Mouse (Mus musculus): ENCODE data around the gene Frmd4b. TPM values are rescaled to one million over a fixed set of nuclear protein-coding genes. Genes with fewer than 3 reads are reported as not detected.

The Frmd4b gene
- polyA plus RNA-seq, 2 experiments from 2014 or later, result 12.0 to 12.1 TPM

DNA sequence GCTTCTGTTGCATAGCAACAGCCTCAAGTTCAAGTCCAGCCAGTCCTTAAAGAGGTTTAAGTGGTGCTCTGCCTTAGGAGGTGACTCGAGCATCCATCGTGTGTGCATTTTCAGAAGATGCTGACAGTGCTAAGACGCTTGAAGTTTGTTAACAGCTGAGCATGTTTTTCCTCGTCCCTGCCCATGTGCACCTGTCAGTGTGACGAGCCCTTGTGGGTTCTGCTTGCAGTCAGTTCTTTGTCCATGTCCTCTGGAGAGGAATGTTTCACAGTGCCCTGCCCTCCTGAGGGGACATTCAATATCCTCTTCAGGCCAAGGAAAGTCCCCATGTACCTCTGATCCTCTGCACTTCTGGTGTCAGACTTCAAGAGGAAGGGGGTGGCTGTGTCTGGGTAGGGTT lies 377.2 kb downstream of the Frmd4b start:
- ATAC-seq, result no peak

DNA sequence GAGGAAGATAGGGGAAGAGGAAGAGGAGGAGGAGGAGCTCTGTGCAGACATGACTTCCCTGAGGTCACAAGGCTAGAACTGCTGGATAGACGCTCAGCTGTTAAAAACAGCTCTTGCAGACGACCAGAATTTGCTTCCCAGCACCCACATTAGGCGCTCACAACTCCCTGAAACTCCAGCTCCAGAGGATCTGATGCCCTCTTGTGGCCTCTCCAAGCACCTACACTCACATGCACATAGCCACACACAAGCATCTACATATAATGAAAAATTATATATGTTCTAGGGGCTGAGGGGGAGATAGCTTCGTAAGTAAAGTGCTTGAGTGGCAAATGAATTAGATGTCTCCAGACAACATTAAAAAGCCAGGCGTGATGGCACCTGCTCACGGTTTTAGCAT lies 378.0 kb downstream of the Frmd4b start:
- no peak for ATAC-seq

Other genes starting within 250 kb of the Frmd4b start
- gene Mitf, start 189.5 kb upstream of the Frmd4b start, polyA plus RNA-seq (2017; shearing (Covaris generic)), result under 1 TPM; 0.28 to 0.79 TPM

Measured in CD4-positive, CD25-positive, alpha-beta regulatory T cell, adult 4 months (primary cell).